Mouse (Mus musculus) lung, embryonic 16.5 days (tissue): ENCODE measurements around the gene Emsy. TPM values are rescaled to one million over a fixed set of nuclear protein-coding genes. Genes with fewer than 3 reads are reported as not detected.

ENCODE experiments used
- ATAC-seq: fragments of 200-750 bp; cut with Nextera tagmentation; 2 replicates; pipeline ENCODE4 v1.8.0; 2017; ENCODE audit warnings: low read depth, mild to moderate bottlenecking, moderate library complexity
- H3K27ac ChIP-seq: fragments of 300-500 bp; sonication (generic); 2 replicates; pipeline ENCODE4 v1.5.1; 2014; ENCODE audit warnings: mild to moderate bottlenecking, control low read depth, low read length
- H3K27me3 ChIP-seq: fragments of 300-500 bp; sonication (generic); 2 replicates; pipeline ENCODE4 v1.6.1; 2014; ENCODE audit warnings: low read depth, low read length, mixed read lengths; ENCODE audit not compliant: control insufficient read depth, insufficient read depth
- H3K36me3 ChIP-seq: fragments of 300-500 bp; sonication (generic); 2 replicates; pipeline ENCODE4 v1.6.1; 2014; ENCODE audit warnings: low read length; ENCODE audit not compliant: control insufficient read depth, insufficient read depth
- H3K4me1 ChIP-seq: fragments of 300-500 bp; sonication (generic); replicated peaks from 2 replicates; pipeline ENCODE4 v1.6.1; 2014; ENCODE audit warnings: low read length, mixed read lengths; ENCODE audit not compliant: control insufficient read depth, insufficient read depth
- H3K4me2 ChIP-seq: fragments of 300-500 bp; sonication (generic); 2 replicates; pipeline ENCODE4 v1.6.1; 2014; ENCODE audit warnings: low read depth, low read length, control low read depth
- H3K4me3 ChIP-seq: fragments of 300-500 bp; sonication (generic); 2 replicates; pipeline ENCODE4 v1.5.1; 2014; ENCODE audit warnings: mild to moderate bottlenecking, low read length, control low read depth
- H3K9ac ChIP-seq: fragments of 300-500 bp; sonication (generic); 2 replicates; pipeline ENCODE4 v1.6.1; 2014; ENCODE audit warnings: low read length, control low read depth
- H3K9me3 ChIP-seq: fragments of 300-500 bp; sonication (generic); 2 replicates; pipeline ENCODE4 v1.6.1; 2016; ENCODE audit warnings: low read length; ENCODE audit not compliant: control insufficient read depth
- WGBS: fragments of 180-500 bp; shearing (Covaris S2); extraction: QIAGEN DNeasy Blood & Tissue Kit; methylation state at CpG from one replicate; pipeline ENCODE4 v1.1.7; 2014; 5-methylcytosine and 5-hydroxymethylcytosine counted together
- polyA plus RNA-seq: library from polyadenylated mRNA; unstranded; fragments of >200 nt; fragmentation: Nextera tagmentation; extraction: Ambion mirVana; gene quantifications from 2 replicates; pipeline ENCODE4 v1.2.1, GENCODE M21; 2015

The Emsy gene
- polyA plus RNA-seq, 1 experiment from 2014 or later: 30.4 TPM

- H3K27ac ChIP-seq: no peak overlapping the region
- H3K9me3 ChIP-seq: no peaks in the 10 kb centered on the region
- no peaks in the 10 kb centered on the region for H3K27me3 ChIP-seq
- ATAC-seq: no peak
- H3K4me3 ChIP-seq: no peak overlapping the region
- peaks cover 13% of the 10 kb centered on the region for H3K4me1 ChIP-seq
- H3K9ac ChIP-seq: no peak overlapping the region
- H3K36me3 ChIP-seq: no peaks in the 10 kb centered on the region
- H3K4me2 ChIP-seq: no peak overlapping the region
- WGBS: 72% methylated on average over 8 of the region's 8 CpGs
These were observed 94.4 kb downstream of the Emsy start for GRCm38 (mm10) chr7:98562186-98562585.

- 66% methylated on average over 12 of the region's 12 CpGs for WGBS
- H3K9me3 ChIP-seq: no peaks in the 10 kb centered on the region
These were observed 94.9 kb downstream of the Emsy start for GRCm38 (mm10) chr7:98561556-98562164.

GRCm38 (mm10) chr7:98558128-98558921 lies 98.3 kb downstream of the Emsy start:
- ATAC-seq: peak; percentile 29; the same call in 1 of the 2 replicates
- 61% methylated on average over 9 of the region's 9 CpGs for WGBS
- Histone ChIP-seq H3K36me3 (no peaks in the 10 kb centered on the region), H3K27ac (no peak overlapping the region), H3K4me3 (no peak overlapping the region), H3K9me3 (no peaks in the 10 kb centered on the region), H3K27me3 (no peaks in the 10 kb centered on the region), H3K9ac (no peak overlapping the region), H3K4me2 (no peak overlapping the region), H3K4me1 (peaks cover 3% of the 10 kb centered on the region; the same call in 1 of the 2 replicates)

More at GRCm38 (mm10) chr7:98561556-98562164, 94.9 kb downstream of the Emsy start:
- Histone ChIP-seq H3K27ac (no peak overlapping the region), H3K9ac (no peak overlapping the region), H3K27me3 (no peaks in the 10 kb centered on the region), H3K4me2 (no peak overlapping the region), H3K4me1 (peaks cover 11% of the 10 kb centered on the region; the same call in 1 of the 2 replicates), H3K4me3 (no peak overlapping the region), H3K36me3 (no peaks in the 10 kb centered on the region)
- ATAC-seq: no peak

DNA sequence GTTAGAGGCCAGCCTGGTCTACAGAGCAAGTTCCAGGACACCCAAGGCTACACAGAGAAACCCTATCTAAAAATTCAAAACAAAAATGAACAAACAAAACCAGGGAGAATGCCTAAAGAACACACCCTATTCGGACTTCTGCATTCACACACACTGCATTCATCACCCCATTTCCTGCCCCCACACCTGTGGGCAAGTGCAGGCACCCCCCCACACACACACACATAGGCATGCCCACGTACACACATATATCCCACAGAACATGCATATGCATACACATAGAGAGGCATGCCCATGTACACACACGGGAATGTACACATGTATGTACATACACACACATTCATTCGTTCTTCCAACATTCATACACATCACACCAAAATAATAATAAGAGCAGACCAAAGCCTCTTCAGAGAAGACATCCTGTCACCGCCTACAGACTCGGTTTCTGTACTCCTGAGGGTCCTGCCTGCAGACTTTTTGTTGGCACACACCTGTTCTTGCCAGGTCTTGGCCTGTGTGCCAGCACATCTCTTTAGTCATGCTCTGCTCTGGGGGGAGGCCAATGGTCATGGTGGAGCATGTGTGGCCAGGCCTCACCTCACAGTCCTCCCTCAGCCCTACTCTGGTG lies 99.7 kb downstream of the Emsy start:
- Histone ChIP-seq H3K27ac (no peak overlapping the region), H3K36me3 (no peaks in the 10 kb centered on the region), H3K4me3 (no peak overlapping the region), H3K4me1 (peaks cover 3% of the 10 kb centered on the region; the same call in 1 of the 2 replicates), H3K9ac (no peak overlapping the region), H3K9me3 (no peaks in the 10 kb centered on the region), H3K4me2 (no peak overlapping the region), H3K27me3 (no peaks in the 10 kb centered on the region)
- no peak for ATAC-seq
- WGBS: 73% methylated on average over 6 of the region's 6 CpGs

DNA sequence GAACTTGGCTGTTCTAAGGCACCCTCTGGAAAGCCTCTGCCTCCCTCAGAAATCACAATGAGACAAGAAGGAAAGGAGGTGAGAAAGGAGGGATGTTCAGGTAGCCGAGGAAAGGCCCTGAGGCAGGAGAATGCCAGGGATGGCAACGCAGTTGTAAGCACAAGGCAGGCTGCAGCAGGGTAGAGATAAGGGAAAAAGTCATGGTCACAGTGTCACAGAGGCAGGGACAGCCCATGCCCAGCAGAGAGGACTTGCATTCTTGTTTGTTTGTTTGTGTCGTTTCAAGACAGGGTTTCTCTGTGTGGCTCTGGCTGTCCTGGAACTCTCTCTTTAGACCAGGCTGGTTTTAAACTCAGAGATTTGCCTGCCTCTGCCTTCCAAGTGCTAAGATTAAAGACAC lies 105.5 kb downstream of the Emsy start:
- H3K9me3 ChIP-seq: no peaks in the 10 kb centered on the region
- 38% methylated on average over 3 of the region's 3 CpGs for WGBS
- H3K4me1 ChIP-seq: peaks cover 15% of the 10 kb centered on the region
- ATAC-seq: peak; percentile 15; the same call in 1 of the 2 replicates
- H3K27me3 ChIP-seq: no peaks in the 10 kb centered on the region
- peak overlapping the region; percentile 84 for H3K27ac ChIP-seq
- H3K9ac ChIP-seq: peak overlapping the region; percentile 32; the same call in 1 of the 2 replicates
- H3K4me3 ChIP-seq: no peak overlapping the region
- H3K4me2 ChIP-seq: peak overlapping the region; percentile 38
- no peaks in the 10 kb centered on the region for H3K36me3 ChIP-seq

- peaks cover 15% of the 10 kb centered on the region for H3K4me1 ChIP-seq
- peak overlapping the region; percentile 38 for H3K4me2 ChIP-seq
- ATAC-seq: peak; percentile 87
- peak overlapping the region; percentile 84 for H3K27ac ChIP-seq
- no peaks in the 10 kb centered on the region for H3K9me3 ChIP-seq
- no peak overlapping the region; the same call in 1 of the 2 replicates for H3K9ac ChIP-seq
- no peaks in the 10 kb centered on the region for H3K36me3 ChIP-seq
- WGBS: 20% methylated on average over 2 of the region's 2 CpGs
- no peaks in the 10 kb centered on the region for H3K27me3 ChIP-seq
- H3K4me3 ChIP-seq: no peak overlapping the region
These were observed 106.0 kb downstream of the Emsy start for GRCm38 (mm10) chr7:98550596-98550995.

DNA sequence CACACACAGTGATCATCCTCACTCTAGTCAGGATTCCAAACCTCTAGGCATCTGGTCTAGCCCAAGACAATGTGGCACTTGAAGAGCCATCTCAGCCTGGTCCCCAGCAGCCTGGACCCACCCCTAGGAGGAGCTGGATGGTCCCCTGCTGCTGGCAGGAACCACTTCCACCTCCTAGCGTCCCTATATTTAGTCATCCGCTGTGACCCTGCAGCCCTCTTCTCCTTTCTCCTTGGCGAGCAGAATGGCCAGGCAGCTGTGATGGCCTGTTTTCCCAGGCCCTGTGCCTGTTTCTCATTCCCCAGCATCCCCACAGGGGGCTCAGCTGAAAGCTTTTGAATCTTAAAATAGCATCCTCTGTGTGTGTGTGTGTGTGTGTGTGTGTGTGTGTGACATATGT lies 107.7 kb downstream of the Emsy start:
- Histone ChIP-seq H3K4me1 (peaks cover 24% of the 10 kb centered on the region), H3K27ac (no peak overlapping the region)

GRCm38 (mm10) chr7:98544556-98544955 lies 112.0 kb downstream of the Emsy start:
- Histone ChIP-seq H3K9me3 (no peaks in the 10 kb centered on the region), H3K27me3 (no peaks in the 10 kb centered on the region), H3K4me3 (no peak overlapping the region), H3K27ac (no peak overlapping the region), H3K4me2 (no peak overlapping the region), H3K4me1 (peaks cover 19% of the 10 kb centered on the region), H3K36me3 (no peaks in the 10 kb centered on the region), H3K9ac (no peak overlapping the region)
- WGBS: 39% methylated on average over 3 of the region's 3 CpGs
- ATAC-seq: no peak

More for the DNA sequence above, 107.7 kb downstream of the Emsy start:
- H3K9me3 ChIP-seq: no peaks in the 10 kb centered on the region
- 0 out of 2 replicates have a peak, but pooled peaks have one; percentile 16 for ATAC-seq
- no peak overlapping the region for H3K9ac ChIP-seq
- 38% methylated on average over 3 of the region's 3 CpGs for WGBS
- H3K4me2 ChIP-seq: no peak overlapping the region
- H3K27me3 ChIP-seq: no peaks in the 10 kb centered on the region
- H3K4me3 ChIP-seq: no peak overlapping the region
- no peaks in the 10 kb centered on the region for H3K36me3 ChIP-seq

DNA sequence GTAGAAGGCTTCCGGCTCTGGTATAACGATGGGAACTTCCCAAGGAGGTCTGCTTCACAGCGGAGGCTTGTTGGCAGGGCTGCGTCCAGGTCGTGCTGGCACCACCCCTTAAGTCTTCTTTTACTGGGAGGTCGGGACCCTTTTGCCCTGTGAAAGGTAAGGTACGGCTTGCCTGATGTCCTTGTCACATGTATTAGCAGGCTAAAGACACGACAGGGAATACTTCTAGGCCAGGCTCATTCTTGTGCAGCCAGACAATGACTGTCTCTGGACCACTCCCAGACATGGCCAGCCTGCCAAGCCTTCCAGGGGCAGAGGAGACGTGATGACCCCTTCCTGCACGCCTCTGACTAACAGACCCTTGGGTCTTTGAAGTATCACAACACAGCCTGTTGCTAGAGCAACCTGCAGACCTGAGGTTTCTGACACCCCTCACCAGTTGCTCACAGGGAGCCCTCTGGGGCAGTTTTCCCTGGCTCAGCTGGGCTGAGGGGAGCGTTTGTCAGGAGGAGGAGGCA lies 112.7 kb downstream of the Emsy start:
- Histone ChIP-seq H3K27me3 (no peaks in the 10 kb centered on the region), H3K36me3 (no peaks in the 10 kb centered on the region), H3K4me3 (no peak overlapping the region), H3K4me1 (peaks cover 19% of the 10 kb centered on the region), H3K9me3 (no peaks in the 10 kb centered on the region), H3K27ac (no peak overlapping the region), H3K4me2 (no peak overlapping the region), H3K9ac (no peak overlapping the region)
- WGBS: 55% methylated on average over 11 of the region's 11 CpGs
- no peak for ATAC-seq
